28 mouse cellular contexts compared by ENCODE assay signal in the genomic region with DNA sequence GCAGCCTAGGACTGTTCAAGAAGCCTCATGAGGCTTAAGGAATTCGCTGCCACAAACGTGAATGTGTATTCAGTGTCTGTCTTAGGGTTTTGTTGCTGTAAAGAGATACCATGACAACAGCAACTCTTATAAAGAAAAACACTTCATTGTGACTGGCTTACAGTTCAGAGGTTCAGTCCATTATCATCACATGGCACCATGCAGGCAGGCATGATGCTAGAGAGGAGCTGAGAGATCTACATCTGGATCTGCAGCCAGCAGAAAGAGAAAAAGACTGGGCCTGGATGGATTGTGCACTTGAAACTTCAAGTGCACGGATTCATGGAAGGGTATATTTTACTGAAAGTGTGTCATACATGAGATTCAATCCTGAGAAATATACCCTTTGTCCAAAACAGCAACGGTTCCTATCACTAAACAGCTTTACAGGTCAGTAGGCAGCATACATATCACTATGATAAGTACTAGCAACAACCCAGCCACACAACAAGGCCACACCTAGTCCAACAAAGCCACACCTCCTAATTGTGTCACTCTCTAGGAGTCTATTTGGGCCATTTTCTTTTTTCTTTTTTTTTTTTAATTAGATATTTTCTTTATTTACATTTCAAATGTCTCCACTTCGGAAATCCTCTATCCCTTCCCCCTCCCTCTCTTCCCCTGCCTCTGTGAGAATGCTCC. TPM values are rescaled to one million over a fixed set of nuclear protein-coding genes. Genes with fewer than 3 reads are reported as not detected.
DNase-seq lines count a peak whose midpoint lies in the region; ATAC-seq lines count a peak whose summit lies in the region.
"Had no signal": no experiment of that assay in that cellular context is flagged by ENCODE, and none has a peak within 500 bp of the region (broad histone marks: within the 10 kb centered on the region; RNA-seq: fewer than 3 reads in every experiment).

No protein-coding gene starts in this region.

- no peak overlapping the region for H3K27ac ChIP-seq in liver, embryonic 11.5 days (ENCODE audit: low read depth, low read length)
- H3K27ac ChIP-seq in liver, embryonic 13.5 days: no peak overlapping the region
- no peak overlapping the region for H3K27ac ChIP-seq in liver, embryonic 16.5 days (ENCODE audit: low read length)
- no peak overlapping the region for H3K27ac ChIP-seq in intestine, embryonic 15.5 days
- H3K27ac ChIP-seq: embryonic facial prominence, embryonic 13.5 days; embryonic facial prominence, embryonic 15.5 days; forebrain, embryonic 10.5 days; forebrain, embryonic 12.5 days had no signal

- H3K4me2 ChIP-seq in liver, embryonic 11.5 days: no peak overlapping the region
- H3K4me2 ChIP-seq in liver, embryonic 13.5 days: no peak overlapping the region
- no peak overlapping the region for H3K4me2 ChIP-seq in liver, embryonic 16.5 days (ENCODE audit: low read depth, low read length)
- no peak overlapping the region for H3K4me2 ChIP-seq in intestine, embryonic 15.5 days (replicated peaks)
- H3K4me2 ChIP-seq: embryonic facial prominence, embryonic 13.5 days; embryonic facial prominence, embryonic 15.5 days; forebrain, embryonic 12.5 days had no signal

- H3K36me3 ChIP-seq in liver, embryonic 11.5 days (ENCODE audit: control insufficient read depth, insufficient read depth, low read length): no peaks in the 10 kb centered on the region
- H3K36me3 ChIP-seq in liver, embryonic 13.5 days: no peaks in the 10 kb centered on the region
- no peaks in the 10 kb centered on the region for H3K36me3 ChIP-seq in liver, embryonic 16.5 days (ENCODE audit: control insufficient read depth, insufficient read depth)
- no peaks in the 10 kb centered on the region for H3K36me3 ChIP-seq in intestine, embryonic 15.5 days
- H3K36me3 ChIP-seq: embryonic facial prominence, embryonic 13.5 days; embryonic facial prominence, embryonic 15.5 days; forebrain, embryonic 10.5 days; forebrain, embryonic 12.5 days; G1E had no signal

- no peak for DNase-seq in liver, embryonic 11.5 days (ENCODE audit: low spot score)
- DNase-seq in liver: no peak
- DNase-seq in liver, embryonic 13.5 days: no peak
- DNase-seq in adrenal gland, adult 2 months: no peak
- DNase-seq: adrenal gland, postnatal 10 days; adrenal gland, postnatal 25 days; B cell, adult 2 months; cerebellum, adult 11 months; cerebellum, adult 18-20 months; cerebellum, adult 8-10 months; cerebellum, adult 9-11 months; cerebellum, postnatal 14 days; cerebellum, postnatal 36 days; embryo, embryonic 11 days had no signal

- ATAC-seq in liver, embryonic 11.5 days (replicated peaks; ENCODE audit: low FRiP score): peak; percentile 79
- ATAC-seq in liver, embryonic 13.5 days (ENCODE audit: low read depth): peak; percentile 77
- peak; percentile 60; the same call in 1 of the 2 replicates for ATAC-seq in liver, embryonic 16.5 days (ENCODE audit: low read depth)
- ATAC-seq in megakaryocyte-erythroid progenitor cell, adult 5-6 weeks (replicated peaks; ENCODE audit: low FRiP score, low TSS enrichment, poor library complexity, severe bottlenecking): peak; percentile 82
- no peak for ATAC-seq in intestine, embryonic 15.5 days
- ATAC-seq: activated CD4-positive, CD25-positive, alpha-beta regulatory T cell, adult 4 months; CD4-positive, CD25-positive, alpha-beta regulatory T cell, adult 4 months; forebrain, embryonic 14.5 days; Patski had no signal

- no peaks in the 10 kb centered on the region for H3K4me1 ChIP-seq in liver, embryonic 11.5 days (replicated peaks; ENCODE audit: control insufficient read depth, insufficient read depth, low read length)
- peaks cover 5% of the 10 kb centered on the region; the same call in 1 of the 2 replicates for H3K4me1 ChIP-seq in liver, embryonic 13.5 days (replicated peaks)
- no peaks in the 10 kb centered on the region; the same call in 1 of the 2 replicates for H3K4me1 ChIP-seq in liver, embryonic 16.5 days (ENCODE audit: control insufficient read depth, low read depth, low read length)
- no peaks in the 10 kb centered on the region for H3K4me1 ChIP-seq in intestine, embryonic 15.5 days (replicated peaks)
- H3K4me1 ChIP-seq: embryonic facial prominence, embryonic 13.5 days; embryonic facial prominence, embryonic 15.5 days; forebrain, embryonic 10.5 days; forebrain, embryonic 12.5 days had no signal

- no peaks in the 10 kb centered on the region for H3K9me3 ChIP-seq in liver, embryonic 11.5 days (ENCODE audit: control insufficient read depth, low read length)
- H3K9me3 ChIP-seq in liver, embryonic 13.5 days (replicated peaks): no peaks in the 10 kb centered on the region
- no peaks in the 10 kb centered on the region for H3K9me3 ChIP-seq in liver, embryonic 16.5 days (replicated peaks; ENCODE audit: control insufficient read depth, low read length)
- H3K9me3 ChIP-seq in intestine, embryonic 15.5 days: no peaks in the 10 kb centered on the region
- H3K9me3 ChIP-seq: embryonic facial prominence, embryonic 13.5 days; embryonic facial prominence, embryonic 15.5 days; forebrain, embryonic 10.5 days; forebrain, embryonic 12.5 days; G1E had no signal

- no peaks in the 10 kb centered on the region for H3K27me3 ChIP-seq in liver, embryonic 11.5 days (replicated peaks; ENCODE audit: control insufficient read depth, insufficient read depth, low read length)
- H3K27me3 ChIP-seq in liver, embryonic 13.5 days: no peaks in the 10 kb centered on the region
- H3K27me3 ChIP-seq in liver, embryonic 16.5 days (ENCODE audit: control insufficient read depth, insufficient read depth, low read depth, low read length): no peaks in the 10 kb centered on the region
- H3K27me3 ChIP-seq in intestine, embryonic 15.5 days (replicated peaks): no peaks in the 10 kb centered on the region
- H3K27me3 ChIP-seq: CH12.LX; embryonic facial prominence, embryonic 13.5 days; embryonic facial prominence, embryonic 15.5 days; Patski had no signal

- H3K9ac ChIP-seq in liver, embryonic 11.5 days (ENCODE audit: low read depth, low read length): no peak overlapping the region
- H3K9ac ChIP-seq in liver, embryonic 13.5 days: no peak overlapping the region
- no peak overlapping the region for H3K9ac ChIP-seq in liver, embryonic 16.5 days (ENCODE audit: low read depth, low read length)
- no peak overlapping the region for H3K9ac ChIP-seq in intestine, embryonic 15.5 days
- H3K9ac ChIP-seq: embryonic facial prominence, embryonic 13.5 days; embryonic facial prominence, embryonic 15.5 days; forebrain, embryonic 12.5 days had no signal

- H3K4me3 ChIP-seq in liver, embryonic 11.5 days (ENCODE audit: low read depth, low read length): no peak overlapping the region
- H3K4me3 ChIP-seq in liver, embryonic 13.5 days (replicated peaks): no peak overlapping the region
- H3K4me3 ChIP-seq in liver, embryonic 16.5 days (ENCODE audit: low read depth, low read length): no peak overlapping the region
- no peak overlapping the region for H3K4me3 ChIP-seq in intestine, embryonic 15.5 days (replicated peaks)
- H3K4me3 ChIP-seq: embryonic facial prominence, embryonic 13.5 days; embryonic facial prominence, embryonic 15.5 days; erythroblast, embryonic 14.5 days; forebrain, embryonic 10.5 days; forebrain, embryonic 12.5 days had no signal

- 80% methylated on average over 5 of the region's 5 CpGs for WGBS in liver, embryonic 11.5 days
- 62% methylated on average over 5 of the region's 5 CpGs for WGBS in liver, embryonic 13.5 days (ENCODE audit: insufficient replicate concordance)
- WGBS in liver, embryonic 16.5 days (ENCODE audit: insufficient replicate concordance): 55% methylated on average over 5 of the region's 5 CpGs
- WGBS in intestine, embryonic 15.5 days: 81% methylated on average over 5 of the region's 5 CpGs

RNA-seq across cellular contexts. Expression of a gene that starts 43.8 kb away (rescaled TPM):
- 0.36 and 0.49 TPM in 2 replicates for polyA plus RNA-seq in liver, embryonic 11.5 days (2014; fragmentation: Nextera tagmentation; extraction: Ambion mirVana)
- polyA plus RNA-seq in liver, embryonic 13.5 days (2015; fragmentation: Nextera tagmentation; extraction: Ambion mirVana): 0.17 and 0.27 TPM in 2 replicates
- polyA plus RNA-seq in liver, embryonic 16.5 days (2015; fragmentation: Nextera tagmentation; extraction: Ambion mirVana): 0.19 and 0.26 TPM in 2 replicates
- 5.1 and 7.5 TPM in 2 replicates for total RNA-seq in megakaryocyte-erythroid progenitor cell, adult 5-6 weeks (2014; fragmentation: Nextera tagmentation)
- total RNA-seq in megakaryocyte-erythroid progenitor cell, adult 5-6 weeks (2017): 2.0 and 3.5 TPM in 2 replicates
- 0.21 and 0.23 TPM in 2 replicates for polyA plus RNA-seq in intestine, embryonic 15.5 days (2015; fragmentation: Nextera tagmentation; extraction: Ambion mirVana)
- total RNA-seq in adrenal gland, adult 2 months (2021): under 1 TPM; 0.06 to 0.07 TPM
- 0.04 TPM in 1 of 2 replicates, not detected in the other for polyA plus RNA-seq in adrenal gland, adult 2 months (2012; rRNA removed)
- total RNA-seq: adrenal gland, postnatal 25 days; CH12.LX had no signal
- polyA plus RNA-seq: CD4-positive, CD25-positive, alpha-beta regulatory T cell, adult 4 months; erythroblast, embryonic 14.5 days; G1E had no signal

RNA-seq across cellular contexts. Expression of a gene that starts 47.7 kb away (rescaled TPM):
- polyA plus RNA-seq in liver, embryonic 11.5 days (2014; fragmentation: Nextera tagmentation; extraction: Ambion mirVana): 327 and 341 TPM in 2 replicates
- 257 and 280 TPM in 2 replicates for polyA plus RNA-seq in liver, embryonic 13.5 days (2015; fragmentation: Nextera tagmentation; extraction: Ambion mirVana)
- polyA plus RNA-seq in liver, embryonic 16.5 days (2015; fragmentation: Nextera tagmentation; extraction: Ambion mirVana): 184 and 191 TPM in 2 replicates
- total RNA-seq in megakaryocyte-erythroid progenitor cell, adult 5-6 weeks (2014; fragmentation: Nextera tagmentation): 143 and 153 TPM in 2 replicates
- total RNA-seq in megakaryocyte-erythroid progenitor cell, adult 5-6 weeks (2017): 255 and 340 TPM in 2 replicates
- 344 and 409 TPM in 2 replicates for polyA plus RNA-seq in intestine, embryonic 15.5 days (2015; fragmentation: Nextera tagmentation; extraction: Ambion mirVana)
- 100 to 1,000 TPM; 355 to 390 TPM for total RNA-seq in adrenal gland, adult 2 months (2021)
- polyA plus RNA-seq in adrenal gland, adult 2 months (2012; rRNA removed): 19.1 and 26.6 TPM in 2 replicates
